Mouse (Mus musculus): Measurements from ENCODE around the gene Slc12a8.

Slc12a8 gene

GRCm38 (mm10) chr16:33612056-33612770 lies 95.1 kb downstream of the Slc12a8 start:
- no peak for DNase-seq (ENCODE audit: low spot score)

- no peak for DNase-seq (ENCODE audit: low spot score)
These were observed 98.9 kb downstream of the Slc12a8 start for GRCm38 (mm10) chr16:33615986-33616385.

- DNase-seq (ENCODE audit: low spot score): no peak
These were observed 104.7 kb downstream of the Slc12a8 start for GRCm38 (mm10) chr16:33621836-33622235.

GRCm38 (mm10) chr16:33624586-33624985 lies 107.5 kb downstream of the Slc12a8 start:
- DNase-seq (ENCODE audit: low spot score): no peak

- DNase-seq (ENCODE audit: low spot score): no peak
These were observed 112.4 kb downstream of the Slc12a8 start for GRCm38 (mm10) chr16:33629539-33629938.

- DNase-seq (ENCODE audit: low spot score): no peak
These were observed 118.9 kb downstream of the Slc12a8 start for GRCm38 (mm10) chr16:33635836-33636595.

GRCm38 (mm10) chr16:33641779-33642178 lies 124.7 kb downstream of the Slc12a8 start:
- no peak for DNase-seq (ENCODE audit: low spot score)

GRCm38 (mm10) chr16:33653116-33653515 lies 136.0 kb downstream of the Slc12a8 start:
- DNase-seq (ENCODE audit: low spot score): no peak

- DNase-seq (ENCODE audit: low spot score): no peak
These were observed 138.3 kb downstream of the Slc12a8 start for GRCm38 (mm10) chr16:33655443-33655842.

- DNase-seq (ENCODE audit: low spot score): no peak
These were observed 140.1 kb downstream of the Slc12a8 start for GRCm38 (mm10) chr16:33657191-33657590.

- DNase-seq (ENCODE audit: low spot score): no peak
These were observed 141.0 kb downstream of the Slc12a8 start for GRCm38 (mm10) chr16:33658121-33658520.

GRCm38 (mm10) chr16:33659521-33659920 lies 142.4 kb downstream of the Slc12a8 start:
- DNase-seq (ENCODE audit: low spot score): no peak

GRCm38 (mm10) chr16:33660125-33660524 lies 143.0 kb downstream of the Slc12a8 start:
- no peak for DNase-seq (ENCODE audit: low spot score)

GRCm38 (mm10) chr16:33662841-33663240 lies 145.7 kb downstream of the Slc12a8 start:
- no peak for DNase-seq (ENCODE audit: low spot score)

GRCm38 (mm10) chr16:33666226-33666625 lies 149.1 kb downstream of the Slc12a8 start:
- no peak for DNase-seq (ENCODE audit: low spot score)

- no peak for DNase-seq (ENCODE audit: low spot score)
These were observed 149.9 kb downstream of the Slc12a8 start for GRCm38 (mm10) chr16:33666985-33667538.

- DNase-seq (ENCODE audit: low spot score): no peak
These were observed 151.3 kb downstream of the Slc12a8 start for GRCm38 (mm10) chr16:33668448-33668847.

- no peak for DNase-seq (ENCODE audit: low spot score)
These were observed 151.9 kb downstream of the Slc12a8 start for GRCm38 (mm10) chr16:33669072-33669471.

- no peak for DNase-seq (ENCODE audit: low spot score)
These were observed 153.2 kb downstream of the Slc12a8 start for GRCm38 (mm10) chr16:33670340-33670739.

GRCm38 (mm10) chr16:33670933-33671332 lies 153.8 kb downstream of the Slc12a8 start:
- no peak for DNase-seq (ENCODE audit: low spot score)

GRCm38 (mm10) chr16:33672188-33672587 lies 155.1 kb downstream of the Slc12a8 start:
- DNase-seq (ENCODE audit: low spot score): no peak

GRCm38 (mm10) chr16:33672643-33673042 lies 155.5 kb downstream of the Slc12a8 start:
- DNase-seq (ENCODE audit: low spot score): no peak

GRCm38 (mm10) chr16:33673530-33674109 lies 156.5 kb downstream of the Slc12a8 start:
- no peak for DNase-seq (ENCODE audit: low spot score)
